Mouse (Mus musculus): ENCODE data around the gene Cntnap2.

Gene Cntnap2

DNA sequence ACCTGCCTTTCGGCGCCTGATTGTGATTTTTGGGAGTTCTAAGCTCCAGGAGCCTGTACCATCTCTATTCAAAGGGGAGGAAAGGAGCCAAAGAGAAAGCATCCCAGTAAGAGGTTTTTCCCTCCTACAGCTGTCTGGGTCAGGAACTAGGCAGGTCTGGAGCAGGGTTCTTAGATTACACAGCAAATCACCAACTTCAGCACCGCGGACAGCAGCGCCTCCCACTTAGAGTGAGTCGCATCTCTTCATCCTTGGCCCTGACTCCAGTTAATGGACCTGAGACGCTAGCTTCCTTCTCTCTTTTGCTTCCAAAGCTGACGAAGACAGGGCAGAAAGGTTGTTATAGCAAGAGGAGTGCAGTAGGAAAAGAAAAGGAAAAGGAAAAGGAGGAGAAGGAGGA, at the start of gene Cntnap2:
Gene Cntnap2 (plus strand): TSS at position 267 of the 400 bp plus-strand sequence.
- no peak for DNase-seq (ENCODE audit: low read depth, low spot score)

DNA sequence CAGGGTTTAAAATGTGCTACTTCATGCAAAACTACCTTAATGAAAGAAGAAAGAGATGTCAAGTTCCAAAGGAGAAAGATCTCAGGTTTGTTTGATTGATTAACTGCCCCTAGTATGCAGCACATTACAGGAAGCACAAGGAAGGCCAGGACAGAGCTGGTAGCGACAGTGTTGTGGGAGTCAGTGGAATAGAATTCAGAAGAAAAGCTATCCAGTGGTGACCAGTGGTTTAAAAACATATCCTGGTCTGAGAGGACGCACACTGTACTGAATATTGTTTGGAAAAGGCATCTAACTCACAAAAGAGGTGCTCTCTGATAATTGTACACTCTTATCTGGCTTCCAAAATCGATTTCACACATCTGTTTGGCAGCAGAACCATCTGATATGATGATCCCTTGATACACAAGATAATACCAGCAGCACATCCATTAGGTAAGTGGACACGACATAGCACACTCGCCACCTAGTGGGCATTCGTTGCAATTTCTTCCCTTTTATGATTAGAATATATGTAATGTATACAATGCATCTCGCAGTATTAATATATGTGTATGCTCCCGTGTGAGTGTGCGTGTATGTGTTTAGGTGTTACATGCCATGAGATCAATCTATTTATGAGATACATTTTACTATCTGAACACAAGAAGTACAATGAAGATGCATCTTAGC, 33.0 kb upstream of the Cntnap2 start:
- DNase-seq (ENCODE audit: low read depth, low spot score), result peak; percentile 23

DNA sequence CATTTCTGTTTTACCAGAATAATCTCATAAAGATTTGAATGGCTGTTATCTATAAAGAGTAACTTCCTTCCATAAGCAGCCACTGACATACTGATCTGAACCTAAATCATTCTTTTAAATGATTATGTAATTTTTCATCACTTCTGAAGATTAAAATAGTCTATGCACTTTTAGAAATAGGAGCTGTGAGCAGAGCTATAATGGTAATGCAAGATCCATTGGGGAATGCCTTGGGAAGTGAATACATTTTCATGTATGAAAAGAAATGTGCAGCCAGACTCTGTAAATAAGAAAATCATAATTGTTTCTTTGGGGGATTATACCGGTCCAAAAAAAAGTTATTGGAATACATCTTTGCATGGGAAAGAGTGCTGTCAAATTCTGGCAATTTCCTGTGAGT, 19.7 kb upstream of the Cntnap2 start:
- no peak for DNase-seq (ENCODE audit: low read depth, low spot score)

DNA sequence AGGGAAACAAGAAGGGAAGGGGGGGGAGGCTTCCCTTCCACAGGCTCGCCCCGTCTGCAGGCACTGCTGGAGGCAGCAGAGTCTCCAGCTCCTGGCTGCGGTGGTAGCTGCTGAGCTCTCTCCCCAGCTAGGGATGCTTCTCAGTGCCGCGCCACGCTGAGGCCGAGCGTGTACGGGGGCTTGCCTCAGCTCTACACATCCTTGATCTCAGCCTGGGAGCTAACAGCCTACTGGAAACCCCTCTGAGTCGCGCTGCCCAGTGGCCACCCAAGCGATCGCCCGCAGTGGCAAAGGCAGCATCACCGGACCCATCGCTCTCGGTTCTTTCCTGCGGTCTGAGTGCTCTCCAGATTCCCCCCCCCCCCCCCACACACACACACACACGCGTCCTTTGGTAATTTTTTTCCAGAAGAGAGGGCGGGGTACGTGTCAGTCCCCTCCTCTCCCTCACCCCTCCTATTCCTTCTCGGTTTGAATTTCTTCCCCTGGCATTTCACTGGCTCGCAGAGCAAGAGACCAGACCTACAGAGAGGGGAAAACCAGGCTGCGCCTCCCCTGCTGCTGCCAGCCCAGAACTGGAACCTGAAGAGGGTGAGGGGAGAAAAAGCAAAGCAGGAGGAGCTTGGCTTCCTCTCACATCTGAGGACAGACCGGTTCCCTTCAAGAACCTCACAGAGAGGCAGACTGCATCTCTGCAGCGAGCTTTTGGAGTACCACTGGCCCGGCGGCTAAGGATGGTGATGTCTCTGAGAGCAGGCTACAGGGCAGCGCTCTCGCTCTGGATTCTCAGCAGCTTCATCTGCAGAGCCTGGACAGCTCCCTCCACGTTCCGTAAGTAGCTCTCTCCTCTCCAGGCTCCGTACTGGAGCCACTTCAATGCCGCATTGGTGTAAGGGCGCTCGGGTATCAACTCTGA, 657 bp downstream of the Cntnap2 start:
- DNase-seq (ENCODE audit: low read depth, low spot score), result no peak

DNA sequence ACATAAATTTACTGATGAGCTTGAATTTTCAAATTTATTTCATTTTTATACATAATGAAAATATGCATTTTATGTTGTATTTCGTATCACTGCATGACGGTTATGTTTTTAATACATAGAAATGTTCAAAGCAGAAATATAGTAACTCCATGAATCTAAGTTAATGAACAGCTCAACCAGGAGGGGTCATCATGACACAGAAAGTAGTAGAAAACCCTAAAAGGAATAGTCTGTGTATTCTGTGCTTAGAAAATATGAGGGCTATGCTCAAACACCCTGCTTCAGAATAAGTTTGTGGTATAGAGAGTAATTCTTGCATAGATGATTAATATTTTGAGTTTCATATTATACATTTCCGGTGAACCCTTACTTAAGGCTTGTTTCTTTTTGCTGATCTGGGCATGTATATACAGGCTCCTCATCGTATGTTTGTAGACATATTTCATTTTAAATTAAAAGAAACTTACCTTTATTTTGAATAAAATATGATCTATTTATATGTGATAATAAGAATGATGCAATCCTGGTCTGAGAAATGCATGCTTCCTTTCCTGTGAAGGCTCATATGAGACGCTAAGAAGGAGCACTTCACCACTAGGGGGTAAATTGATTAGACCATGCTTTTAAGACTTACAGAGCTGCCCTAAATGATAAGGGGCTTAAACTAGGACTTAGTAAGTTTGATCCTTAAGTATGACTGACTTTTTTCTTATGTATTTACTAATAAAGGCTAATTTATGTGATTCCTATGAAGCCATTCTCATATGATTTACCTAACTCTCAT, 3.2 kb downstream of the Cntnap2 start:
- DNase-seq (ENCODE audit: low read depth, low spot score), result no peak

DNA sequence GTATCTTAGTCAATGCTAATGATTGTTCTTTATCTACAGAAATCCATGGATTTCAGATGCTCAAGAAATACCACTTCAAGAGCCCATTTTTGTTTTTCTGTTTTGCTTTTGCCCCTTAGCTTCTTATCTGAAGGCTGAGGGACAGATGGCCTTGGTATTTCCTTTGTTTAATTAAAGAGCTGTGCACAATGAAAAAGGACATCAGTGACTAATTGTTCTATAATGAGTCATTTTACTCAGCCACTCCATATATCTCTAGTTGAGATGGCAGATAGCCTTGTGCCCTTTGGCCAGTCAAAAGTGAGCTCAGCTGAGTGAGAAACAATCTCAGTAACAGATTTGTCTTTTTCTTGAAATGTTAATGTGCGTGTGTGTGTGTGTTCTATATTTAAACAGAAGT, 29.1 kb downstream of the Cntnap2 start:
- no peak for DNase-seq (ENCODE audit: low read depth, low spot score)

DNA sequence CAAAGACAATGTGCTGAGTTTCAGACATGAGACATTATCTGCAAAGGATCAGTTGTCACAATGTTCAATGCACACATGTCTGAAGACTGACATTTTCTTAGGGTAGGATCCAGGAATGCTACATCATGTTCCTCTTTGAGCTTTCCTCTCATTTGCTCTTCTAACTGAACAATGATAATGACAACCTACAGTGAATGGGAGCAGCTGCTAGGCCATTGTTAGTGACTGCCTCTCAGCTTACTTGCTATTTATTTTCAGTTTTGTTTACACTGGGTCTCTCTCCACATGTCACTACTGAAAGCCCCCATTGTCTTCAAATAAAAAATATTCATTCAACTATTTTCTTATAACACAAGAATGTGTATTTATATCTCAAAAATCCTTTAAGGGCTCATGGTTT, 54.5 kb downstream of the Cntnap2 start:
- DNase-seq (ENCODE audit: low read depth, low spot score), result no peak

DNA sequence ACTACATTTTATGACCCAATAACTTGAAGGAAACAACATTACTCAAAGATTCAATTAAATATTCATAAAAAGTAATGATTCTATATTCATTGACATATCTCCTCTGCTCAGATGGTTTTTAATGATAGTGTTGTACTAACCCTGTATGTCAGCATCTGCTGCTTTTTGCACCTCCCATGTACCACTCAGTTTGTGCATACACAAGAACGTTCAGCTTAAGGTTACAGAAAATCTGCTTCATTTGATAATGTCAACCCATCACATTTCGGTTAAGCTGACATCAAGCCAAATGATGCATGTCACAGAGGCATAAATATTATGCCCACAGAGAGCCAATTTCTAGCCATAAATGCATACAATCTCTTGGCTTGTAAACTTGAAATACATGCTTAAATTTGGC, 85.7 kb downstream of the Cntnap2 start:
- no peak for DNase-seq (ENCODE audit: low read depth, low spot score)

DNA sequence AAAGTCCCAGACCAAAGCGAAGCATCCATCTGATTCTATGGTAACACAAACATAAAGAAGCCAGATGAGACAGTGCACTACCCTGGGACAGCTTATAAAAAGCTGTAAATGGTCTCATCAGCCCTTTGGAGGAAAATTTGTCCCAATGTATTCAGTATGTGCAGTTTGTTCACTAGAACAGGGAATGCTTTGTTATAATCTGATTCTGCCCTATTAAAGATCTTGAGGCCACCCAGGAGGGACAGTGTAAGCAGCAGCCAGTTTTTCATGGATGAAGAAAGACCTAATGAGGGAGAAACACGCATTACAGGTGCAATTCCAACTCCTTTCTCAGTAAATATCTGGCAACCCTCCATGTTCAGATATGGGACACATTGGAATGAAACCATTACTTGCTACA, 145.9 kb downstream of the Cntnap2 start:
- no peak for DNase-seq (ENCODE audit: low read depth, low spot score)

DNA sequence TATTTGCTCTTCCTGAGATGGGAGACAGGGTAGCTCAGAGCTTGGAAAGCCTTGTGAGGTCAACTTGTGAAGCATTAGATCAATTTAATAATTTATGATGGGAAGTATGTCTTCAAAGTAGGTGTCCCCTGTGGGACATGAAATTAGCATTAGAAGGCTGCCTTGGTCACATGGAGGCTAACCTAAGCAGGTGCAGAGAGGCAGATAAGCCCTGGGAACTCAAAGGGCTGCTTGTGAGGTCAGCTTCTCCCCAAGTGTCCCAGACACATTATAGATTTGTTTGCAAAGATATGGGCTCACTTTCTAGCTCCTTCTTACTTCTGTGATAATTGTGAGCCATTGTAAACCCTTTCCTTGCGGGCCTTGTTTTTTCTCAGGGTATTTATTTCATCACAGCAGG, 155.2 kb downstream of the Cntnap2 start:
- no peak for DNase-seq (ENCODE audit: low read depth, low spot score)

DNA sequence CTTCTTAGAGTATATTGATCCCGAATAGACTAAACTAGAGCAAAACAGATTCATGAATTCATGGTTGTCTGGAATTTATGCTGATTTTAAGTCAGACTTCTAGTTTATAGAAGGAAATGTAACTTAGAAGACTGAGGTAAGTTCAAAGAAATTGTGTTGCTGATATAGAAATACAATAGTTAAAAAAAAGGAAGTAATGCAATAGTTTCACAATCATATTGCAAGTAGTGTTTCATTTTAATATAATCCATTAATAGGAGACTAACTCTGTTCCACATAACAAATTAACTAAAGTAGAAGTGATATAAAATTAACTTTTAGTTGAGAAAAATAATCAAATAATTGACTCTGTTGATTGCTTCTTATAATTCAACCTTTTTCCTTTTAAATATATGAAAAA, 169.8 kb downstream of the Cntnap2 start:
- DNase-seq (ENCODE audit: low read depth, low spot score), result no peak

DNA sequence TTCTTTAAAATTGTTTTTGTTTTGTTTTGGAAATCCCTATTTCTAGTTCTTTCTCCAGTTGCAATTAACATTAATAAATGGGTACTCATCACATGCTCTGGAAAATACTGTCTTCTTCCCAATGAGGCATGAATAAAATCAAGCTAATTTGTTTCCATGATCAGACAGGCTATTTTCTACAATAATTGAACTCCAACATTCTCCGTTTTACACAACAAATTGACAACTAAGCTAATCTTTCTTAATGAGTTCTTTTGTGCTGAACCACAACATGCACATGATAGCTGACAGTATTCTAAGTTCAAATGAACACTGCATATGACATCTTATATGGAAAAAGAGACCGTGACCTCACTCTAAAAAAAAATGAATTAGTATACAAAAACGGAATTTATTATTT, 173.4 kb downstream of the Cntnap2 start:
- DNase-seq (ENCODE audit: low read depth, low spot score), result no peak

DNA sequence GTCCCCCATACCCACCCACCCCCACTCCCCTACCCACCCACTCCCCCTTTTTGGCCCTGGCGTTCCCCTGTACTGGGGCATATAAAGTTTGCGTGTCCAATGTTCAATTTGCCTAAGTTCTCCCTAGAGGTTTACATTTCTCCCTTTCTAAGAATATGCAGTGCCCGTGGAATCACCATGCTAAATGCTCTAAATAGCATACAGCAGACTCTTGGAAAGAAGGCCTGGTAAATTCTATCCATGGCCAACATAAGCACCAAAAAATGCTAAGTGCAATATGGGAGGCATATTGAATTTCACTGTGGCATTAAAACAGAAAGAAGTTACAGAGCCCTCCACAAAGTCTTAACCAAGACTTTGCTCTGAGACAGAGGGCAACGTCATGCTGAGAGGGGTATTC, 177.4 kb downstream of the Cntnap2 start:
- no peak for DNase-seq (ENCODE audit: low read depth, low spot score)

DNA sequence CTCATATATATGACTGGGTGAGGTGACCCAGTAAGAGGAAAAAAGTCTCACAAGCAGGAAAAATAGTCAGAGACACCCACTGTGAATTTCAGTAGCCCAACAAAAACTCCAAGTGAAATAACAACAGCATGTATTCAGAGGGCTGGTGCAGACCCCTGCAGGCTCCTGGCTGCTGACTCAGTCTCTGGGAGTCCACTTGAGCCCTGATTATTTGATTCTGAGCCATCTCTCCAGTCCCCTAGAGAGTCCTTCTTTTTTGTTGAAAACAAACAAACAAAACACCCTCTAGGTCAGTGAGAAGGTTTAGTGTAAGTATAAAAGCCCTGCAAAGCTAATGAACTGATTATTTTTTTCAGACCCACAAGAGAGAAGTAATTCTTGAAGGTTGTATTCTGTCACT, 179.0 kb downstream of the Cntnap2 start:
- no peak for DNase-seq (ENCODE audit: low read depth, low spot score)

DNA sequence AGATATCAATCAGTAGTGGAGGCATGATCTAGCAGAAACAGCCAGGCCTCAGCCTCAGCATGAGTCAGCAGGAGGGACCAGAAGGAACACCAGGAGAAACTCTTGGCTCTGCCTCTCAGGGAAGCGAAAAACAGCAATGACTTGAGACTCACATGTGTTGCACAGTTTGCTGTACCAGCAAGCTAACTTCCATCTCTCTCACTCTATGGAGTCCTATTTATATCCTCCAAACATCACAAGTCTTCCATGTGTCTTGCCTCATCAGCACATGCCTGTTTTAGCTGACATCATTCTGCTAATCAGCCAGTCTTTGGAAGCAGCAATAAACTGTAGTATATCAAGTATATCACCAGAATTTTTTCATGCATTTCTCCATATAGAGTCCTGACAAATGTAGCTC, 182.1 kb downstream of the Cntnap2 start:
- DNase-seq (ENCODE audit: low read depth, low spot score), result no peak

DNA sequence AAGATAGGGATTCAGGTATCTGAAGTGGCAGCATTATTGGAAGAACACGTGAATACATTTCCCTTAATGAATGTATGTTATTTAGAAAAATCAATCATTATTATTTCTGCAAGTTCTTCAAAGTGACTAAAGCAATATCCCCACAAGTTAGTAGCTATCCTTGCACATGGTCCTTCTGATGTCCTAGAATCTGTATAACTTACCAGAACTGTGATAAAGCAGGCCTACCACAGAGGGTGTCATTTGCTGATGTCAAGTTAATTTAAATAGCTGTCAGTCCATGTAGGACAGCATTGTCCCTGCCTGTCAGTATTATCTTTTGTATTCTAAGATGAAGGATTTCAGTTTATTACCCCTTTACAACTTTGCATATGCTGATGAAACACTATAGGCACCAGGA, 185.5 kb downstream of the Cntnap2 start:
- no peak for DNase-seq (ENCODE audit: low read depth, low spot score)

DNA sequence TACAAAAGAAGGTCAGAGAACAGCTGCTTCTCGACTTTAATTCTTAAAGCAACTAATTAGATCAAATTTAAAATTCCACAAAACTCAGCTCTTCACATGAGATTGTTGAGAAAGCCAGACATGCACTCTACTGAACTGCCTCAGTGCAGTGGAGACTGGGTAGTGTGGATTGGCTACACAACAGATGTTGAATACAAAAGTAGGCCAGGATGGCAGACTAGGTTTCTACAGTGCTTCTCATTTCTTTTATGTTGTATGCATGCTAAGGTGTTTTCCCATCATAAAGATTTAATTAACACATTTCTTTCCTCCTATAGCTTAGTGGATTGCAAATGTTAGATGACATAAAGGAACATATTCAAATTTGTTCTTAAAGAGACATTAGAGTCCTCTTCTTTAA, 198.9 kb downstream of the Cntnap2 start:
- no peak for DNase-seq (ENCODE audit: low read depth, low spot score)

DNA sequence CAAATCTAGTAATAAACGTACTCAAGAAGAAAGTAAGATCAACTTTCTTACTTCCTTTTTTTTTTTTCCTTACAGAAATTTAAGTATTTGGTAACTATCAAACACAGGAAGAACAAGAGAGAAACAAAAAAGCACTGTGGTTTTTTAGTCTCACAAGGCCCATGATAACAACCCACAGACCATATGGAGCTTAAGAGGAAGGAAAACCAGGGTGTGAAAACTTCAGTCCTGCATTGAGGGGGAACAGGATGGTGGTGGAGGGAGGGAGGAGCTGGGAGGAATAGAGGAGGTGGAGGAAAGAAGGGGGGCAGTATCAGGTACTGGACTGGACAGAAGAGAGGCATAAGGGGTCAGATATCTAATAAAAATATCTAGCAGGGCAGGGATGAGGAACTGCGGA, 212.4 kb downstream of the Cntnap2 start:
- no peak for DNase-seq (ENCODE audit: low read depth, low spot score)

DNA sequence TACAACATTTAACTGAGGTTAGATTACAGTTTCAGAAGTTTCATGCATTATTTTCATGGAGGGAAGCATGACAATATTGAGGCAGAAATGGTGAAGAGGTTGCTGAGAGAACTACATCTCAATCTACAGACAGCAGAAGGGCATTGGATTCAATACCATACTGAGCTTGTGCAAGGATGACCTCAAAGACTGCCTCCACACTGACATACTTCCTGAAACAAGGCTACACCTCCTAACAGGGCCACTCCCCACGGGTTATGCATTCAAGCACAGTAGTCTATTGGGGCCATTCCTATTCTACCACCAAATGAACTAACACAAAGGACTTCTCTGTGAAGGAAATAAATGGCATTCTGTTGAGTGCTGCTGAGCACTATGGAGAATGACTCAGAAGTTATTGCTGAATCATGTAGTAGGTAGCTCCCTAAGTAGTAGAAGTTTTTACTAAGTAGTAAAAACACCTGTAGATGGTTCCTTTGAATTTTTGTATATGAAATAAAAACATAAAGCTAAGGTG, 214.2 kb downstream of the Cntnap2 start:
- DNase-seq (ENCODE audit: low read depth, low spot score), result no peak

DNA sequence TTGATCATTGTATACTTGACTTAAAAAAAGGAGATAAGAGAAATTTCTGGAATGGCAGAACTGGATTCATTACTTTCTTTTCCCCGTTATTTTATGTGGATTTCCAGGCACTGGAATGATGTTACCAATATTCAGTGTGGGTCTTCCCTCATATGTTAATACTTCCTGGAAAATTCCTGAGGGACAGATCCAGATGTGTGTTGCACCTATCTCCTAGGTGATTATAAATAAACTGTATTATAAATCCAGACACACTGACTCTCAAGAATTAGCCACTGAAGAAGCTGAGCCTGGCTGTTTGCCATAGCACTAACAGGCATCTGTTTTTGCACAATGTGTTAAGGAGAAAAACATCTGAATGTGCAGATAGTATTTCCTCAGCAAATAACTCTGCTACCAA, 231.0 kb downstream of the Cntnap2 start:
- DNase-seq (ENCODE audit: low read depth, low spot score), result no peak

DNA sequence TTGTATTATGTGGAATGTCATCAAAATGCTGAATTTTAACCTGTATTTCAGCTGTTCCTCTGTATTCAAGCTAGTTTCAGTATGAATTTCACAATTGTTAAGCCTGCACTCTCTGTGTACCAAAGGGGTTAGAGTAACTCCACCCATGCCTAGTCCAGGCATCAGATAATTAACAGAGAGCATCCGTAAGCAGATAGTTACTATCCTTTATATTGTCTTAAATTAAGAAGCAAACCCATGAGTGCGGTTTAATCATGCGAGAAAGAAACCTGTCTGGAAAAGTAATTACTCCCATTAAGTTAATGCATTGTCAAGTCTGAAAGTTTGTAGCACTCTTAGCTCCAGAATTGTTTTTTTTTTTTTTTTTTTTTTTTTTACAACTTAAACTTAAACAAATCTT, 258.3 kb downstream of the Cntnap2 start:
- DNase-seq (ENCODE audit: low read depth, low spot score), result no peak

DNA sequence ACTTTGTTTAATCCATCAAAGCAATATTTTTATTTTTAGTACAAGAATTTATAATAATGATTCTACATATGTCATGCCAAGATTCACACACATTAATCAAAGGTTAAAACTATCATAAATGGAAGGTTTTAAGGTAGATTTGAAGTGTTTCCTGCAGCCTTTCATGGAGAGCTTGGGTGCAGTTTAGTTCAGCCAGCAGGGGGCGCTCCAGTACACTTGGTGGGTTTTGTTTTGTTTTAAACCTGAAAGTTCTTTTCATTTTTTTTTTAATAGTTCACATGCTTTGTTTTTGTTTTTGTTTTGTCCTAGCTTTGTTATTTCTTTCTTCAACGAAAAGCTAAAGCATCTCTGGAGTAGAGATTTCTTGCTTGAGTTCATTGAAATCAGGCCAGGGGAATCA, 264.3 kb downstream of the Cntnap2 start:
- DNase-seq (ENCODE audit: low read depth, low spot score), result no peak
